Mouse (Mus musculus): ENCODE measurements around the gene Tm9sf3. TPM values are rescaled to one million over a fixed set of nuclear protein-coding genes. Genes with fewer than 3 reads are reported as not detected.

Gene Tm9sf3
- polyA plus RNA-seq, 1 experiment from 2014 or later, result 80.3 TPM

DNA sequence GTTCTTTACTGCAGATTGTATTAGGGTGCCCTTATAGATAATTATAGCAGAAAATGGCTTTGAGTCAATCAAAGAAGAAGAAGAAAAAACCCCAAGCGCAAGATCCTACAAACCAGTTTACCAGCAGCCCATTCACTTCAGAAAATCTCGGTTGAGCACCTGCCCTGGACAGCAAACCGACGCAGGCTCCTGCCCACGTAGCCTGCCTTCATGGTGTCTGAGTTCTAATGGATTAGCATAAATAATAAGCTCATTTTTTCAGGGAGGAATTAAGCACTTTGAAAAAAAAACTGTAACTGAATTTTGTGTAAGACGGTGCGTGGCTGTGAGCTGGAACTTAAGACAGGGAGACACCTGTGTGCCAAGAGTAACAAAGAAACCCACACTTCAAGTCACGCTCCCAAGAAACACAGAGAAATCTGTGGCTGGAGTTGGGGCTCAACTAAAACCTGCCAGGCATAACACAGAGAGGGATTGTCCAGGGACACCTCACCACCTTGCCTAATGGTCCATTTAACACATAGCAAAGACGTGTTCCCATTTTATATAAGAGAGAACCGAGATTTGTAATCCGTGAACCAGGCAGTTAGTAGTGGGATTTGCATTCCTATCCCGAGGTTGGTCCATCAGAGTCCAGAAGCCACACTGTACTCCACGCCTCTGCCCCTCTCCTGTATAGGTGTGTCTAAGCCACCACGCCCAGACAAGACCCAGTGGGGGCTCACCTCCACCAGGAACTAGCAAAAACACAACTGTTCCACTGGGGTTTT is 98.5 kb downstream of the Tm9sf3 start:
- 49% methylated on average over 14 of the region's 14 CpGs for WGBS
- Histone ChIP-seq H3K4me3 (ENCODE audit: low read length) (no peak overlapping the region), H3K36me3 (ENCODE audit: control insufficient read depth, insufficient read depth, low read length) (no peaks in the 10 kb centered on the region), H3K27ac (ENCODE audit: low read depth, low read length) (no peak overlapping the region), H3K9me3 (ENCODE audit: control insufficient read depth, low read length) (no peaks in the 10 kb centered on the region), H3K4me2 (ENCODE audit: low read length) (no peak overlapping the region), H3K9ac (ENCODE audit: low read depth, low read length) (no peak overlapping the region), H3K27me3 (replicated peaks; ENCODE audit: control insufficient read depth, insufficient read depth, low read length) (no peaks in the 10 kb centered on the region), H3K4me1 (ENCODE audit: control insufficient read depth, insufficient read depth, low read depth, low read length) (peaks cover 6% of the 10 kb centered on the region)
- no peak for ATAC-seq

DNA sequence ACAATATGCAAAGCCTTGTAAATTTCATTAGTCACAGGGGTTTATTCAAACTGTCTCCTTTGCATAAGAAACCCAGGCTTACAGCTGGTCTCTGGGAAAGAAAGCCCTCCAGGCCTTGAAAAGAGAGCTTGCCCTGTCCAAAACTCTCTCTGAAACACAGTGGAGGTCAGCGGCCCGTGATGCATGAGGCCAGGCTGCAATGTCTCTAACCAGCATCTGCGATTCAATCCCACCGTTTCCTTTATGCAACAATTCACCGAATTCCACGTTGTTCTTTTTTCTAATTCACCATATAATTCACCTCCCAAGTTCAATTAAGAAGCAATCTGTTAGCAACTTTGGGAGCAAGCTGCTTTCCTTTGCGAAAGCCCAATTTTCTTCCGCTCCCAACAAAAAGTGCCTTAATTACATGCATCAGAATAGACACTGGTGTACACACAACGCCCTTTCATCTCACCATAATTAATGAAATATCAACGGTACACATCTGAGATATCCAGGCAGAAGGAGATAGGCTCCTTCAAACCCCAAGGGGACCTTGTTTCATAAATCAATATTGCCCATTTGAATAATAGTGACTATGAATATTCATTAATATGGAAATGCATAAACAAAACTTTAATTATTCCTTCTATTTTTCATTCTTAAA is 99.2 kb downstream of the Tm9sf3 start:
- Histone ChIP-seq H3K27me3 (replicated peaks; ENCODE audit: control insufficient read depth, insufficient read depth, low read length) (no peaks in the 10 kb centered on the region), H3K27ac (ENCODE audit: low read depth, low read length) (no peak overlapping the region), H3K9me3 (ENCODE audit: control insufficient read depth, low read length) (no peaks in the 10 kb centered on the region), H3K4me2 (ENCODE audit: low read length) (no peak overlapping the region), H3K9ac (ENCODE audit: low read depth, low read length) (no peak overlapping the region), H3K4me3 (ENCODE audit: low read length) (no peak overlapping the region), H3K4me1 (ENCODE audit: control insufficient read depth, insufficient read depth, low read depth, low read length) (peaks cover 6% of the 10 kb centered on the region), H3K36me3 (ENCODE audit: control insufficient read depth, insufficient read depth, low read length) (no peaks in the 10 kb centered on the region)
- no peak for ATAC-seq
- WGBS, result 19% methylated on average over 10 of the region's 10 CpGs

Other genes starting within 250 kb of the Tm9sf3 start
- 0.10 TPM in 1 of 2 replicates, not detected in the other for gene Dntt, start 234.7 kb downstream of the Tm9sf3 start, polyA plus RNA-seq (2015; fragmentation: Nextera tagmentation; extraction: Ambion mirVana)
- not detected in 2 replicates for gene Opalin, start 186.9 kb downstream of the Tm9sf3 start, polyA plus RNA-seq (2015; fragmentation: Nextera tagmentation; extraction: Ambion mirVana)
- 0.91 and 1.1 TPM in 2 replicates for gene Tll2, start 57.2 kb downstream of the Tm9sf3 start, polyA plus RNA-seq (2015; fragmentation: Nextera tagmentation; extraction: Ambion mirVana)
- gene Pik3ap1, start 121.1 kb upstream of the Tm9sf3 start, polyA plus RNA-seq (2015; fragmentation: Nextera tagmentation; extraction: Ambion mirVana), result 2.3 and 2.5 TPM in 2 replicates
- 9.9 and 12.0 TPM in 2 replicates for gene Lcor, start 218.6 kb upstream of the Tm9sf3 start, polyA plus RNA-seq (2015; fragmentation: Nextera tagmentation; extraction: Ambion mirVana)